Mouse (Mus musculus) lung, postnatal 25 days (tissue): ENCODE results near the gene Mta3.
A peak's percentile ranks its signal among the peaks of the same experiment; 100 is the strongest.
"Not testable (repeated sequence)": the region's sequence is repeated elsewhere in the genome, so short reads cannot be mapped to it uniquely, and the experiment has no call there.

Source experiments
- DNase-seq: peaks from one replicate; pipeline ENCODE4 v3.0.0; 2022; ENCODE audit warnings: low spot score

The Mta3 gene

DNA sequence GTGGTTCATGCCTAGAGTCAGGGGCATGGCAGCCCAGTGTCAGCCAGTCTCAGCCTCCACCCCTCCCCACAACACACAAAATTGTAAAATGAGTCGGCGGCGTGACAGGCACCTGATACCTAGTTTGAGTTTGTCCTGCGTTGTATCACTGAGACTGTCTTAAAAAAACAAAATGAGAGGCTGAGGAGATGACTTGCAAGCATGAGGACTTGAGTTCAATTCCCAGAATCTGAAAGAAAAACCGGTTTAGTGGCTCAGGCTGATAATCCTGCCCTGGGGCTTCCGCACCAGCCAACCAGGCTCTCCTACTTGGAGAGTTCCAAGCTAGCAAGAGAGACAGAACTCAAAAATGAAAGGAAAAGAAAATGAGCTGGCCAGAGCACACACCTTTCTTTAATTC is 2.9 kb downstream of the Mta3 start:
- DNase-seq = no peak

DNA sequence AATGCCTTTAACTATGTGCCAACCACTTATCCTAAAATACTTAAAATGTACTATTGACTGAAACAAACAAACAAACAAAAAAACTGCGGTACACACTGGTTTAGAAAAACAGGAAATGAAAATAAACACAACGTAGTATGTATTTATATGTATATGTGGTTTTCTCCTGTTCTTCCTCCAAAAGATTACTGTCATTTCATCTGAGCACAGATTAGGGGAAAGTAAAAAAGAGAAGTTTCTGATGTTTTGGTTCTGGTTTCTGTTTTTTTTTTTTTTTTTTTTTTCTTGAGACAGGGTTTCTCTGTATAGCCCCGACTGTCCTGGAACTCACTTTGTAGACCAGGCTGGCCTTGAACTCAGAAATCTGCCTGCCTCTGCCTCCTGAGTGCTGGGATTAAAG is 3.6 kb downstream of the Mta3 start:
- not testable (repeated sequence) for DNase-seq

GRCm38 (mm10) chr17:83710639-83711038 is 4.7 kb downstream of the Mta3 start:
- DNase-seq = no peak

DNA sequence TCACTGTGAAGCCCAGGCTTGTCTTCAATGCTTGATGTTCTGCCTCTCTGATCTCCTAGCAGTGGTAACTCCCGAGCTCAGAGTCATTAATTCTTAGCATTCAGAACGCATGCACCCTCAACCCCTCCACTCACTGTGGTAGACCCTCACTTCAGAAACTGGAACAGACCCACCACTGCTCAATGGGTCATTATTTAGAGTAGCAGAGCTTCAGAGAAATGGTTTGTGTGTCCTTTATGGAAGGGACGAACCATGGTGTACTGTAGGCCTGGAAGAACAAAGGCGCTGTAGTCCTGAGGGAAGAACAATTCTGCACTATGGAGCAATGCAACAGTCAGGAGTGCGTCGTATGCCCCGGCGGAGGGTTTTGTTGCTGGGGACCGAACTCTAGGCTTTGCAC is 6.4 kb downstream of the Mta3 start:
- DNase-seq = no peak

DNA sequence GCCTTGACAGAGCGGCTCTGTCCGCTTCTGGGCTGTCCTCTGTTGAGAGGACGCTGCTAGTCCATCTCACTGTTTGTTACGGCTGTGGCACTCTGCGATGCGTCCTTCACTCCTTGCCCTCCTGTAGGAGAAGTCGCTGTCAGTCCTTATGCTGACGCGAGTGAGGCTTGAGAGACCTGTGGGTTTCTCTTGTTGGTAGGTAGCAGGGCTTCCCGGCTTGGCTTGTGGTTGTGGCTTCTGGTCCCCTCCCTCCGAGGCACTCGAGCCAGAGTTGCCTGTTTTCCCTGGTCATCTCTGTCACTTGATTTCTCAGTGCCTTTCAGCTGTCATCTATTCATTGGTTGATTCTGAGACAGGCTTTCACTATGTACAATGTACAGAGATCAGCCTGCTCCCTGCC is 14.5 kb downstream of the Mta3 start:
- no peak for DNase-seq

GRCm38 (mm10) chr17:83721157-83721556 is 15.2 kb downstream of the Mta3 start:
- no peak for DNase-seq

GRCm38 (mm10) chr17:83723064-83723463 is 17.1 kb downstream of the Mta3 start:
- DNase-seq = no peak

GRCm38 (mm10) chr17:83726496-83726895 is 20.5 kb downstream of the Mta3 start:
- no peak for DNase-seq

DNA sequence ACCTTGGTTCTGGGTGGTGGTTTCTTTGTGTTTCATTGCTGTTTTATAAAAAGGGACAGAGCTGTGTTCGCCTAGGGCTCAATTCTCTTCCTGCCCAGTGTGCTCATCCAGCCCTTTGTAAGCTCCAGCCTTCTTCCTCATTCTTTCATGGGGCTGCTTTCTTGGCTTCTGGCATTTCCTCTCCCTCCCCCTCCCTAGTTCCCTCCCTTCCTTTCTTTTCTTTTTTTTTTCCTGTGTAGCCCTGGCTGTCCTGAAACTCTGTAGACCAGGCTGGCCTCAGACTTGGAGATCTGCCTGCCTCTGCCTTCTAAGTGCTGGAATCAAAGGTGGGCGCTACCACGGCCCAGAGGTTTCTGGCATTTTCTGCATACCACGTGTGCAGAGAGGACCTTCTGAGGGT is 21.7 kb downstream of the Mta3 start:
- no peak for DNase-seq

DNA sequence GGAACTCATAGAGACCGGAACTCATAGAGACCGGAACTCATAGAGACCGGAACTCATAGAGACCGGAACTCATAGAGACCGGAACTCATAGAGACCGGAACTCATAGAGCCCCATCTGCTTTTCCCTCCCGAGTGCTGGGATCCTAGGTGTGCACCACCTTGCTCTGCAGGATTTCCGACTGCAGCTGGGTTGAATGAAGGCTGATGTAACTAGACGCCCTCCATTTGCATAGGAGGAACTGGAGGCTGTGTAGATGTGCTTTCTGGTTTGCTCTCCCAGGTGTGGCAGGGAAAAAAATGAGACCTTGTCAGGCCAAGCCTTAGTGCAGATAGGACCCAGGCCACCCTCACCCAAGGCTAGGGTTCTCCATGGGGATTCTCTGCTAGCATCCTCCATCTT is 23.1 kb downstream of the Mta3 start:
- DNase-seq = no peak

GRCm38 (mm10) chr17:83730123-83730522 is 24.2 kb downstream of the Mta3 start:
- DNase-seq = no peak

DNA sequence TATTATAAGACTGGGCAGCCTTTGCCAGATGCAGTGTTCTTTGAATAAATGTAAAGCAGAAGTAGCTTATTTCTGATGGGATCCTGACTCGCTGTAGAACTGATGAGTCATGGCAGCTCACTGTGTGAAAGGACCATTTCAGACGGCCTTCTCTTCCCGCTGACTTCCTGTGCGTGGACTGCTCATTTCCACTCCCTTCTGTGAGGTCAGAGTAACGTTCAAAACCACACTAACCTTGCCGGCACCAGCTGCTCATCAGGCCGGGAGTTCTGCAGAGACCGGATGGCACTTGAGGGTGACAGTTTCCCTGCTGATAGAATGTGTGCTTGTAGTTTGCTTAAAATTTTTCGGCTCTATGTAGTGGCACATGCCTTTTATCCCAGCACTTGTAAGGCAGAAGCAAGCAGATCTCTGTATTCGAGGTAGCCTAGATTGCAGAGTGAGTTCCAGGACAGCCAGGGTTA is 26.2 kb downstream of the Mta3 start:
- peak; percentile 70 for DNase-seq

- peak; percentile 72 for DNase-seq
These were observed 26.8 kb downstream of the Mta3 start for GRCm38 (mm10) chr17:83732801-83733200.

- DNase-seq = no peak
These were observed 30.7 kb downstream of the Mta3 start for GRCm38 (mm10) chr17:83736701-83737100.

GRCm38 (mm10) chr17:83737775-83738174 is 31.8 kb downstream of the Mta3 start:
- DNase-seq = no peak

GRCm38 (mm10) chr17:83740135-83740676 is 34.2 kb downstream of the Mta3 start:
- no peak for DNase-seq

DNA sequence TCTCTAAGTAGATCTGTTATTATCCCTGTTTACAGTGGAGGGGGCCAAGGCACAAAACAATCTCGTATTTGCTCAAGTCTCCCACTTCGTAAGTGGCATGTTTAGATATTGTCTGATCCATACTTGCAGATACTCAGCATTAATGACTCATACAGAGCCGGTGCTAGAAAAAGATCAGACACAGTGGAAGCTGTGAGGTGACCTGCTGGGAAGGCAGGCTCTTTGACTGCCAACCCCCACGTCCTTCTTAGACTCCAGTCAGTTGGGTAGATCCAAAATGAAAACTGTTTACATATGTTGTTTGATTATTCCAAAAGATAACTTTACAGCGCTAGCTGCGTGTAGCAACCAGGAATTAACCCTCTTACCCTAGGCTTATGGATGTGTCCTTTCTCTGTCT is 35.3 kb downstream of the Mta3 start:
- DNase-seq = no peak

DNA sequence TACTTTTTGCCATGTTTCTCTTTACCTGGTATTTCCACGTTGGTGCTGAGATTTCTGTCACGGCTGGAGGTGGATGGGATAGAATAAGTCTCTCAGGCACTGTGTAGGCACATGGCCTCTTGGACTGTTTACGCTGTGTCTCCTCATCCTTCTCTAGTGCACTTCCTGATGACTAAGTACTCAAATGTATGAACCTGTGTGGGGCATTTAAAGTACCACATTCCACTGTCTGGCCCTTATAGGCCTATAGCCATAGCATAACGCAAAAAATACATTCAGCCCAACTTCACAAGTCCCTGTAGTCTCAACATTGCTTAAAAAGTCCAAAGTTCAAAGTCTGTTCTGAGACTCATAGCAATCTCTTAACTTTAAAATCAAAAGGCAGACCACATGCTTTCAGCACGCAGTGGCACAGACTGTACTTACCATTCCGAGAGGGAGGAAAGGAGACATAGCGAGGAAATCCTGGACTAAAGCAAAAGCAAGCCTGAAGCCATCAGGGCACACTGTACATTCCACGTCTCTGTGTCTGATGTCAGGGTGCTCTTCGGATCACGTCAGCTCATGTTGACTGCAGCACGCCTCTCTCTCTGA is 38.4 kb downstream of the Mta3 start:
- DNase-seq = no peak

- no peak for DNase-seq
These were observed 41.6 kb downstream of the Mta3 start for GRCm38 (mm10) chr17:83747405-83748160.

- no peak for DNase-seq
These were observed 44.4 kb downstream of the Mta3 start for GRCm38 (mm10) chr17:83750216-83750950.

GRCm38 (mm10) chr17:83753112-83753899 is 47.3 kb downstream of the Mta3 start:
- DNase-seq = no peak

DNA sequence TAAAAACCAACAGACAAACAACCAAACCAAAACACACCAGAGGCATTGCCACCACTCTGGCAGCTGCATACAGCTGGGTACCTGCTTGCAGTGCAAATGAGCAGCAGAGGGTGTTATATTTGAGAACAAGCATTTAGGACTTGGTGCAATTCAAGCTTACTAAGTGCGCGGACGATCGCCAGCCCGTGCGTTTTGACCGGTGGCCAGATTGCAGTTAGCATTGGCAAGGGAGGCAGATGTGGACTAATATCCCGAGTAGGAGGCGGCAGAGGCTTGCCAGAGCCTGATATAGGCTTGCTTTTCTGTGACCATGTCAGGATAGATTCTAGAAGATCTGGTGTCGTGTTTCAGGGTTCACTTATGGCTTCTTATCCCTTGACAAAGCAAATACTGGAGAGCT is 52.1 kb downstream of the Mta3 start:
- no peak for DNase-seq
